Mouse (Mus musculus) adrenal gland, postnatal 4 days (tissue): ENCODE measurements at regions not wholly inside any gene's neighbourhood (a gene's known extent, or its start where the extent isn't known, plus 50 kb on each side); places are given as distances from the start of the nearest gene placed in this dataset.
"Not testable (repeated sequence)": the region's sequence is repeated elsewhere in the genome, so short reads cannot be mapped to it uniquely, and the experiment has no call there.

ENCODE experiments used
- DNase-seq, 2 experiments: peaks; one replicate each; pipeline ENCODE4 v3.0.0; 2021 to 2022; ENCODE audit warnings: low spot score in 2 of 2, mixed read lengths in 2 of 2

DNA sequence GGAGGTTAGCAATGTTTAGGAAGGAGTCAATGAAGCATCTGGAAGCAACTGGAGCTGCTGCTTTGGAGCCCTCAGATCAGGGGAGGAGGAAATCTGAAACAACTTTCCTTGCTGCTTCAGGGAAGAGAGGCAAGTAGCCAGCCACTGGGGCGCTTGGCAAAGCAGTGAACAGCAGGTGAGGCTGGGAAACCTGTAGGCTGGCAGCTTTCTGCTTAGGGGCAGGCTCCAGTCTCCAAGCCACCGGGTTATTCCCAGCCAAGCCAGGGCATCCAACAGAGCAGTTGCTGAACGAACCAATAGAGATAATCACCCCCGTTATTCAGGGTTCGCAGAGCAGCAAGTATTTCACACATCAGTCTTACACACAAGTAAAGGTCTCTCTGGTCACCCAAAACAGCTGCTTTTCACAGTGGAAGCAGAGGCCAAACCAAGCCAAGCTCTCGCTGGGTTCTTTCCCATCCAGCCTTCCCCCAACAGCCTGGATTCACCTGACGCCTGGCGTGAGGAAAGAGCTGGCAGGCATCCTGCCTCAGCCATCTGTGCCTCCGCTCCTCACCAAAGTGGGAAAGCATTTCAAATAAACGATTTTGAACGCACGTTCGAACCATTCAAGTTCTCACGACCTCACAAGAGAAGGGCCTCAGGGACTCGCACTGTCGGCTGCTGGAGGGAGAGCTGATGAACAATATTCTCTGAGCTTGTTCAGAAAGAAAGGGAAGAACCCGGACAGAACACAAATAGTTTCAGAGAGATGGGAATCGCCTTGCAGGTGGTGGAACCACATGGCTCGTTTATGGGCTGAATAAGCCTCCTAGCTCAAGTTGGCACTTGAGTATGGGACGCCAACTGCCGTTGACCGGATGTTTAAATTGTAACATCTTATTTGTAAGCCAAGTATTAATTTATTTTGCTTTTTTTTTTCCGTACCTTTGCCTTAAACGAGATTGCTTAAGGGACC is 454.8 kb upstream of the Jmjd1c start:
- no peak for DNase-seq

DNA sequence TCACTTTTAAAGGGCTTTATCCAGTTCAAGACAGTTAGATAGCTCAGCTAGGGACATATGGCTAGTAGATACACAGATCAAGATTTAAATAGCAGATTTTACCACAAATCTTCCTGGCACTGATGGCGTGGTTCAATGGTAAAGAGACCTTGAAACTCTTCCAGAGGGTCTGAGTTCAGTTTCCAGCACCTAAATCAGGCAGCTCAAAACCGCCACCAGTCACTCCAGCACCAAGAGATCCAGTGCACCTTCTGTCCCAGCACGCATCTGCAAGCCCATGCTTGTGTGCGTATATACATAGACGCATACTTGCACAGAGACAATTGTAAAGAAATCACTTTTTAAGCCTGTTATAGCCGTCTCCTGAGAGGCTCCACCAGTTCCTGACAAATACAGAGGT is 454.0 kb upstream of the Jmjd1c start:
- DNase-seq: no peak

DNA sequence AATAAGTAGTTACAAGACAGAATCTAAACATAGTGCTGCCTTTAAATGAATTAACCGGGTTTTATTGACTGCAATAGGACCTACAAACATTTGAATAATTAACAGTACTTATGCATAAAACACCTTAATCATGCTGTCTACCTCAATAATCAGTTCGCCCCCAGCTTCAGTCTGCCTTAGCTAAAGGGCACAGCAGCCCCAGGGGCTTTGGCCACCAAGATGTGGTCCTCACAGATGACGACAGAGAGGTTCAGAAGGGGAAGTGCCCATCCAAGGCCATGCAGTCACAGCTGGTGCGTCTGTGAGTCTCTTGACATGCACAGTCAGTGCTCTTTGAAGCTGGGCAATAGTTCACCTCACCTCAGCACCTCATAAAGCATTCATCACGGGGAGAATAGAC is 452.8 kb upstream of the Jmjd1c start:
- DNase-seq: no peak

DNA sequence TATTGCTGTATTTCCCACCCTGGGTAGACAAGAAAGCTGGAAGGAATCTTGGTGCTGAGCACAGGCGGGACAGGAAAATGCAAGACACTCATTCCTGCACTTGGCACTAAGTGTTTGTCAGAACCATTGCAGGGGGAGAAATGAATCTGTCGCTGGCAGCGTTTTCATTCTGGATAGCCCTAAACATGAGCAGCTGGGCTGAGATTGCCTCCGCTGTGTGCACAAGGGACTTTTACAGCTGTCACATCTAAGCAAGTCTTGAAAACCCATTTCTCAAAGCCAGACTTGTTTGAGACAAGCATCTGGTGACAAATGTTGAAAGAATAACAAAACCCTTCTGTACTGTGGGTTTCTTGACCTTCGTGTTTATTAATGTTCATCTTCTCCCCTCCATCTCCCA is 438.4 kb upstream of the Jmjd1c start:
- no peak for DNase-seq

DNA sequence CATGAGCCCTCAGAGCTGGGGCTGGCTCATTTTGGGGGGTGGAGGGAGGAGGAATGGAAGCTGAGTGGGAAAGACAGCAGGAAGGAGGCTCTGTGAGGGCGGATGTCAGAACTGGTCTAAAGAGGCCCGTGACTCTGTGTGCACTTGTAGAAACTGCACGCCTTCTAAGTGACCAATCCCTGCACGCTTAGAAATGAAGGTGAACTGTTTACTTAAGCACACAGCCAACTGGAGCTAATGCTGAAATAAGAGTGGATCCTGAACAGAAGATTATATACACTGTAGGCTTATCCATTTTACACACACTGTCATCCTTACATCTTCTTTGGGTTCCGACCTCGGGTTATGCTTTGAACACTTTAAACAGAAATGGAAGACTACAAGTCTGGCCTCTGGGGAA is 412.8 kb upstream of the Jmjd1c start:
- DNase-seq: no peak

DNA sequence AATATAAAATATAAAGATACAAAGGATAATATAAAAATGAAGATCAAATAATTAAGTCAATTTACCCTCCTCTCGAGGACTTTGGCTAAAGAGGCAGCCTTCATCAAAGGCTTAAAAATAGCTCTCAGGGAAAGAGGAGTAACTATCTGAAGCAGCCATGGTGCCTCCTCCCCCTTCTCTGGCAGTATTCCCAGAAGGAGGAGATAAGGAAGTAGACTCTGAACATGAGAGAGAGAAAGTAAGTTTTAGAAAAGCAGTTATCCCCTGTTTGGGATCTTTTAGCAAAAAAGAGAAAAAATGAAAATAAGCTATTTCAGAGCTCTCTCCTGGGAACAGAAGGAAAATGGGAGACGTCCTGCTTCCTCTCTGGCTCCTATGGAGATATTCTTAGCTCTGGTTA is 406.7 kb upstream of the Jmjd1c start:
- DNase-seq: not testable (repeated sequence)

DNA sequence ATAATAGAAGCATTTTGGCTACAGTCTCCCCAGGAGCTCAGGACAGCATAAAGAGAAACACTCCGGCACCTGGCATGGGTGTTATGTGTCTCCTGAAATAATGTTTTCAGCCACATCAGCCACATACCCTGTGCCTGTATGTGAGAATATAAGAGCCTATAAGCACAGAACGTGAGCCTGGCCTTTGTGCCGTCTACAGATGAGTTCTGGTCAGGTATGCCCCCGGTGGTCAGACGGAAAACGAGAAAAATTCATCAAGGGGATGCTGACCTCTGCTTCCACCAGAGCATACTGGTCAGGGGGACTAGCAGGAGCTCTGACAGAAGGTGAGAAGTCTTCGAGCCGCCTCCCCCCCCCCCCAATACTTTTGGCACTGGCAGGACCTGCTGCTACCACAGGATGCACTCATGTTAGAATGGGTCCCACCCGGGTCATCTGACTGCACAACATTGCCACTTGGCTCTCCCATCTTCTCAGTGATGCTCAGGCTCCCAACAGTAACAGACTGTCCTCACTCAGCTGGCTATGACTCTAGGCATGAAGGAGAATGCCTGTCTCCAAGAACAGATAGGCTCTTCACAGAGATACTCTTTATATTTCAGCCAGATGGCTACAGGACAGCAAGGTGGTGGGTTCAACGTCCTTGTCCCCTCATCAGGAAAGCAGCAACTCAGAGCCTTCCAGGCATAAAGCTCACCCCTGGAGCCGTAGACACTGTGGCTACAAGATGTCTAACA is 401.2 kb upstream of the Jmjd1c start:
- no peak for DNase-seq

DNA sequence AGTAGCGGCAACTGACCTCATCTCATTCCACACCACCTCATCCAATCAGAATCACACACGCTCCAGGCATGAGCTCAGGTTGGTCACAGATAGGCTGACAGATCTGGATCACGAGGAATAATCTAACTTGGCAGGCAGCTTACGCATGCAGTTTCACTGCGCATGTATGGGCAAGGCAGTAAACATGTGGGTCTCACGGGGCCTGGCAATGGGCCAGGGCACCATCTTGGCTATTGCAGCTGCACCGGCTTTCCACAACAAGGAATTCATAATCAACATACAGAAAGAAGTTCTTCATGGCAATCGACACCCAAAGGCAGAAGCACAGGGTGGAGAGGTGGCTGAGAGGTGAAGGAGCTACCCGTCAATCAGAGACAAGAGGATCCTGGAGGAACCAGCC is 381.0 kb upstream of the Jmjd1c start:
- DNase-seq: not testable (repeated sequence)

DNA sequence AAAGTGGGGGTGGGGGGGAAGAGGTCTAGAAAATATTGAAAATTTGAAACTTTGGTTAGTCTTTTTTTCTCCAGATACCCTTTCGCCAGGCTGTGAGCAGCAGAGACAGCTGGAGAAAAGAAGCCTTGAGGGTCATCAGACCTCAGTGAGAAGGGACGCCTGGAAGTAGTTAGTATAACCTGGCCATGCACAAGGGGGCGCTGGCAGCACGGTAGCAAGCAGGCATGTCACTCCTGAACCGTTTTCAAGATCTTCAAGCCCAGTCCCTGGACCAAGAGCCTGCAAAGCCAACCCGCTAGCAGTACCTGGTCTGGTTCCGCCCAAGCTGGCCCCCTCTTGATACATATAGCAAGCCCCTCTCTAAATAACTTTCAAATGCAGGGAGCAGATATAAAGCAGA is 378.0 kb upstream of the Jmjd1c start:
- no peak for DNase-seq

DNA sequence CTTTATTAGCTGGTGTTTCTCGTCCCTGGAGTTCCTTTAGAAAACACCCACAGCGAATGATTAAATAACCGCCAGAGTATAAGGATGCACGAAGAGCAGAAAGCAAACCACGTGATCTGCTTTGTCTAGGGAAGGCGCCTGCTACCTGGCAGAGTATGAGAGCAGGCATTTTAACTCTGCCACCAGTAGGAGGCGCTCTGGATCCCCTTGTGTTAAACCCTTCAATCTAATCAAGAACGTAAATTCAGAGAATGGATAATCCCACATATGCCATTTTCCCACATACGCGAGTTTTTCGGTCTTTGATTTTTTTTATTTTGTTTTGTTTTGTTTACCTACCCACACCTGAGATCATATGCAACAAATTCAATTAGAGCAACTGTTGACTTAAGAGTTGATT is 376.1 kb upstream of the Jmjd1c start:
- no peak for DNase-seq

DNA sequence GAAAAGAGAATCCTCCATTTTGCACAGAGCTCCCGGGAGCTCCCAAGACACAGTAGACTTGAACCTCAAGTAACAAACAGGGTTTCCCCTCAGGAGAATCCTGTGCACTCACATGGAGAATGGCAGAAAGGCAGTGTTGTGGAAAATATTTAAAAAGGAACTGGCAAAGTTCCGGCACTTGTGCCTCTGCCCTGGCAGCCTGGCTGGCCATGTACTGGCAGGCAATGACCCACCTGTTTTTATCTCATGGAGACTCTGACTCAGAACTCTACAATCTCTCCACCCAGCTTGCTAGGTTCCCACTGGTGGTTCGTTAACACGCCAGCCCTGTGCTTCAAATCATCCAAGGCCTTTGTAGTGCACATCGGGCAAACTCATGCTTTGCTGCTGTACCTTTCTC is 362.3 kb upstream of the Jmjd1c start:
- no peak for DNase-seq

DNA sequence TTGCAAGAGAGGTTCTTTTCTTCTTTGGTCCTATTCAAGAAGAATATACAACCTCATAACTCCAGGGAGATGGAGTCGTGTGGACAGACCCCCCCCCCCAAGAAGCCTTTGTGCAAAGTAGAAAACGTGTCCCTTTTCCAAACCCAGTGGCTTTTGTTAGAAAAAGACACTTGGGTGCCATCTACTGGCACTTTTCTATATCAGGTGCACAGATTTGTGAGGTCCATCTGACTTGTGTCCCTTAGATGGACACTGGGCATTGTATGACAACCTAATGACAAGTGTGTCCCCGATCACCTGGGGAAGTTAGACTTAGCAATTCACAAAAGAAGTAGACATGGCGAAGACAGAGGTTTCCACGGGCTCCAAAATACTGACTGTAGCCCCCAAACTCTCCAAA is 361.1 kb upstream of the Jmjd1c start:
- no peak for DNase-seq

DNA sequence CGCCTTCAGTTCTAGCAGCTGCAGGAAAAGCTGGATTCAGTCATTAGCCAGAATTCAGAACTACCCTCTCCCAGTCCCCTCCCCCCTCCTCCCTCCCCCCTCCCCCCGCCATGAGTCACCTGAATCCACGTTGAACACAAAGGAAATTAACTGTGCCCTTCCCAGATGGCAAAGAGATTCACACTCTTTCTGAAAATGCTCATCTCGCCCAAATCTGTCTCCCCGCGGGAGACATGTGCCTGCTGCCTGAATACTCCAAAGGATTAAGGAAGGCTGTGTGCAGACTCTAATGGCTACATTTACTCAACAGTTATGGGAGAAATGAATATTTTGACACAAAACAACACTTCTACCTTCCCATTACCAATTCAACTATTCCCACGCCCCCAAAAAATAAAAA is 356.9 kb upstream of the Jmjd1c start:
- DNase-seq: no peak

DNA sequence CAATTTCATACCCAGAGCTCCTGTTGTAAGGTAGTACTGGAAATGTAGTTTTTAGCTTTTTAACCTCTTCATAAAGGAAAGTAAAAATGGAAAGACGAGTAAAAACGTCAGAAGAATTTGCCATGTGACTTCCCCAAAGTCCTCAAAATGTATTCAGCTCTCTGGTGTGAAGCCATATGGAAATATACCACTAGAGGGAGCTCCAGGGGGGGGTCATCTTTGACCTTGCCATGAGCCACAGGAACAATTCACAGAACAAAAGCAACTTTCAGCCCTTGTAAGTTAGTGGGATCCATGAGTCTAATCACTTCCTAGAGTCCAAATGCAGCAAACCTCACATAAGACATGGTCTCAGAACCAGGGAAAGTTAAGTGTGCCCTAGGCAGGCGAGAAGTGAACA is 354.1 kb upstream of the Jmjd1c start:
- DNase-seq: no peak

DNA sequence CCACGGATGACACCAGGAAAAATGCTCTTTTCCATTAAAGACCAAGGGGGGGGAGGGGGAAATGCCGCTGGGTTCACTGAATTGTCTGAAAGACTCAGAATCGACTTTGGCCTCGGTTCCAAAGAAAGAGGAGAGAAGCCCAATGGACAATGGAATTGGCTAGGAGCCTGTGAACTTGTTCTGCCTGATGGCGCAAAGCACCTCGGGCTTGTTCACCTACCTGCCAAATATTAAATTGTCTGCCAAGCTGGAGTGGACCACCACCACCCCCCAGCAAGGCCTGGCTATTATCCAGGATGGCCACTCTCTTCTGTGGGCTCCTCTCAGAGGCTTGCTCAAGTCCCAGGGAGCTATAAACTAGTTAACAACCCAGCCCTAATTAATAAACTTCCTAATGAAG is 352.7 kb upstream of the Jmjd1c start:
- no peak for DNase-seq

DNA sequence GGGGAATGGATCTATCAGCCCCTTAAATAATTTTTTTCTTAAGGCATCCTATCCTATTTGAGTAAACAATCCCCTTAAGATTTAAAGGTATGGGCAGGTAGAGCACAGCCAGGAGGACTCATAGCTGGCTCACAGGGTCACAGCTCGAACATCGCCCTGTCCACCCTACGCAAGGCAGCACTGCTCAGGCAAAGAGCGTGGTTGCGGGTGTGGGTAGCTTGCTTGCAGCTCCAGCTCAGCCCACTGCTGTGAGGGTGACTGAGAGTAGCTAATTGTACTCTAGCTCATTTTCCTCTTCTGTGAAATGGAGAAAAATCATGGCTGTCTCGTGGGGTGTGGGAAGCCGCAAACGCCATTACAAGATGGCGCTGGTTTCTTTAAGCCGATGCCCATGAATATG is 350.1 kb upstream of the Jmjd1c start:
- no peak for DNase-seq

DNA sequence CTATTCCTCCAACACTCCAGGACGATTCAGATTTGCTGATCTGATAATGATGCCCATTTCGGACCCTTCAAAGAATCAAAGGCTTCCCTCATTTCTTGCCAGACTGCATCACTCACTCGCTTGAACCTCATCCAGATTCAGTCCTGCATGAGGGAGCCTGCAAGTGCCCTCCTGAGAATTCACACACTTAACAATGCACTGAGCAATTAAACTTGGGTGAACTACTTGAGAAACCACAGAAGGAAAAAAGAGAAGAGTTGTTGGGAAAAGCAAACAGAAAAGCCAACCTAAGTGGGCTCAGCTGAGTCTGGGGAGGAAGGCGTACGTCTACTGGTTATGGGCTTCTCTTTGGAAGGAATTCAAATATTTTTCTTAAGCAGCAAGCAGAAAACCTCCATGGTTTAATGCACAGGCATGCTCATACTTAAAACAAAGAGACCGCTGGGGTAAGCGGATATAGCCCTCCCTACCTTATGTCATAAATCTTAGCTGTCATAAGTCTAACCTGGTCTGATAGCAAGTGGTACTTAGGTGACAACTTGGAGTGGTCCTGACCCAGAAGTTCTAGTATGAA is 343.6 kb upstream of the Jmjd1c start:
- no peak for DNase-seq

DNA sequence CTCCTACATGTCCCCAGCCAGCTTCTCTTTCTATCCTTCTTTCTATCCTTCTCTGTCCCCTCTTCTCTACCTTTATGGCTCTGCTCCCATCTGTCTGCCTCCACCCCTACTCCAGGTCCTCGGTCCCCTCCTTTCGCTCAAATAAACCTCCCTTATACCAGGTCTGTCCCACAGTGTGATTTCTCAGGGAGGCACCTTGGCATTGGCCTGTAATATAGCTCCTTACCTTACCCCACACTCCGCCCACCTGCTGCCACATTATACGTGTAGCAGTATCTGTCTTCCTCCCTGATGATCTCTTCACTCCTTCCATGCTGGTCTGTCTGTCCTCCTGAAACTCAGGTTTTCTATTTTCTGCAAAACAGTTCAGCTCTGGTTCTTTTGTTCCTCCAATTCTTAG is 339.1 kb upstream of the Jmjd1c start:
- no peak for DNase-seq

DNA sequence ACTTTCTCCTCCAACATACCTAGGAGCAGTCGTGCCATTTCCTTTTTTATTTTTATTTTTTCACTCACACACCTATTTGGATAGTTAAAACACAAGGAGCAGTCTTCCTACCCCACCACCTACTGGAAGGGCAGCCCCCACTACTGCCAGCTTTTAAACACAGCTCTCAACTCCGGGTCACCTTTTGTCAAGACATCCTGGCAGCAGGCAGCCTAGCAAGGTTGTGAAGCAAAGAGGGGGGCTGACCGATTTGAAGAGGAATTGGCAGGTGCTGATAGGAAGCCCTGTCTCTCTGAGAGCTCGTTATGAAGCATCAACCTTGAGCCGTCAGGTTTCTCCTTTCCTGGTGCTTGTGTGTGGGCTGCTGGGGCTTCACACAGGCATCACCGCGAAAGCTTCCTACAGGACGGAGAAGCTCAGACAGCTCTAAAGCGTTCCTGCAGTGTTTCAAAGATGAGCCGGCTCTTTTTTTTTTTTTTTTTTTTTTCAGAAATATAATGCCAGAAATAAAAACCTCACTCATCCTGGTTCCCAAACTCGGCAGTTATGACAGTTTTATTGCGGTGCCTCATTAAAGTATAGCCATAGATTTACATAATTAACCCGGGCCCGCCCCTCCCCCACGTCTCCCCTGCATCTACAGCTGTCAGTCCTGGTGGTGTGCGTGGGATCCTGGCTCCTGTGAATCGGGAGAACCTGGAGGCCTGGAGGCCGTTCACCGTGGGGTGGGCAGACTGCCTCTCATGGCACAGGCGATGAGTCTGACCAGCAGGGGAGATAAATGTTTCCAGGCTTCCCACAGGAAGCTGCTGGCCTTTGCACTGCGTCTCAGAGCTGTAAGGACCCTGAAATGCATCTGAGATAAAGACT is 325.5 kb upstream of the Jmjd1c start:
- DNase-seq: no peak

DNA sequence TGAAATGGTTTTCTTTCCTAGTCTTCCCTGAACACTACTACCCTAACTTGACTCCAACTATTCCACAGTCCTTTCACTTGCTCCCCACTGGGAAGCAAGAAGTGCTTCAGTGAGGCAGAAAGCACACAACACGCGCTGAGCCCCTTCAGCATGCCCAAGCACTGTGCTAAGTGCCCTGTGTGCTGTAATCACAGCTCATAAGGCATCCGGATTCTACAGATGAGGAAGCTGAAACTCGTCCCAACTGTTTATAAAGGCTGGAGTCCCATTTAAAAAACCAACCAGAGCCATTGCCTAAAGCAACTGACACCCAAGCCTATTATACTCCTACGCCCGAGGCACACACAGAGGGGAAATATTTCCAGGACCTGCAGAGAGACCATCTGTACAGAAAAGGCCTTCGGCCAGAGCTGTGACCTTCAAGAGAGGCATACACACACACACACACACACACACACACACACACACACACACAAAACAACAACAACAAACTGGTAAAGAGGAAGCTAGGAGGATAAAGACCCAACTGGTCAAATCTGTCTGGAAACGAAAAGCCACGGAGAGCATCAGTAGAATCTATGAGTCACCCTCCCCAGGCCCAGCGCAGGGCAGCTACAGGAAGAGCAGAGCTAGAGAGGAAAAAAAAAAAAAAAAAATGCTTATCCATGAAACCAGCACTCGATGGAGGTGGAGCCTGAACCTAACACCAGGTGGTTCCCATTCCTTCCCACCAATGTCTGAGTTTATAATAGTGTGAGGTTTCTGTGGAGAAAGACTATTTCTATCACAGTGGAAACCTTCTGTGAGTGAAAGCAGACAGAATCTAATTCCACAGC is 315.4 kb upstream of the Jmjd1c start:
- DNase-seq: no peak

DNA sequence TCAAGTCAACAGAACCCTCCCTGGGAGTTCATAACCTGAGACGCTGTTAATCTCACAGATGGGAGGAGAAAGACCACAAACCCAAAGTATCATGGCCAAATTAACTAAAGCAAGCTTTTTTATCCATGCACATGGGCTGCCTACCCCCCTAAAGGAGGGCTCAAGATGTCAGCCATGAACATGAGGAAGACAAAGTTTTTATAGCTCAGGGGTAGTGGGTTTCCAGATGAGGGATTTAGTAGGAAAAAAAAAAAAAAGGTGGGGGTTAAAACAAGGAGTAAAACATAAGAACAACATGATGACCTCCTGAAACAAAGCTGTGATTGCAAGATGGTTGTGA is 314.8 kb upstream of the Jmjd1c start:
- no peak for DNase-seq
